Mouse (Mus musculus): ENCODE data around the gene Rab44. TPM values are rescaled to one million over a fixed set of nuclear protein-coding genes. Genes with fewer than 3 reads are reported as not detected.

The Rab44 gene
- total RNA-seq, 4 experiments from 2014 or later, result 0.14 TPM; not detected in 3

Other genes with a start within 250 kb of the Rab44 start
- gene 4930539E08Rik, start 198.8 kb upstream of the Rab44 start, total RNA-seq (2022), result 10 to 100 TPM; 10.5 to 12.1 (median 10.8) TPM
- not detected for gene Pxt1, start 170.3 kb upstream of the Rab44 start, total RNA-seq (2022)
- gene Kctd20, start 162.2 kb upstream of the Rab44 start, total RNA-seq (2022), result 10 to 100 TPM; 57.5 to 72.8 (median 64.2) TPM
- 10 to 100 TPM; 46.7 to 54.7 (median 48.4) TPM for gene Stk38, start 106.2 kb upstream of the Rab44 start, total RNA-seq (2022)
- 100 to 1,000 TPM; 101 to 142 (median 115) TPM for gene Srsf3, start 81.5 kb upstream of the Rab44 start, total RNA-seq (2022)
- gene Cdkn1a, start 23.2 kb upstream of the Rab44 start, total RNA-seq (2022), result 10 to 100 TPM; 18.9 to 27.0 (median 19.5) TPM
- 100 to 1,000 TPM; 167 to 193 (median 174) TPM for gene Cpne5, start 124.0 kb downstream of the Rab44 start, total RNA-seq (2022)
- 10 to 100 TPM; 17.0 to 19.9 (median 19.5) TPM for gene Ppil1, start 150.0 kb downstream of the Rab44 start, total RNA-seq (2022)
- 100 to 1,000 TPM in 3 of 4 experiments, 10 to 100 TPM in 1; 98.1 to 131 (median 114) TPM for gene BC004004, start 154.6 kb downstream of the Rab44 start, total RNA-seq (2022)
- 1 to 10 TPM; 1.2 to 1.6 (median 1.4) TPM for gene Pi16, start 203.5 kb downstream of the Rab44 start, total RNA-seq (2022)
- gene Mtch1, start 233.8 kb downstream of the Rab44 start, total RNA-seq (2022), result 100 to 1,000 TPM; 565 to 601 (median 593) TPM
- gene Fgd2, start 246.8 kb downstream of the Rab44 start, total RNA-seq (2022), result 1 to 10 TPM; 7.5 to 7.9 (median 7.6) TPM

Data from left cerebral cortex, adult 8-10 months (tissue).